Mouse (Mus musculus) midbrain, embryonic 10.5 days (tissue): Measurements from ENCODE around the gene Zfp280c. TPM values are rescaled to one million over a fixed set of nuclear protein-coding genes. Genes with fewer than 3 reads are reported as not detected.

ENCODE experiments used
- DNase-seq: peaks from one replicate; pipeline ENCODE4 v3.0.0-alpha.2; 2017; ENCODE audit warnings: low spot score
- H3K27ac ChIP-seq: fragments of 300-500 bp; sonication (generic); replicated peaks from 2 replicates; pipeline ENCODE4 v1.5.1; 2016; ENCODE audit warnings: mild to moderate bottlenecking
- H3K27me3 ChIP-seq: fragments of 300-500 bp; sonication (generic); 2 replicates; pipeline ENCODE4 v1.6.1; 2016; ENCODE audit warnings: low read depth, mild to moderate bottlenecking; ENCODE audit not compliant: poor library complexity, severe bottlenecking
- H3K36me3 ChIP-seq: fragments of 300-500 bp; sonication (generic); 2 replicates; pipeline ENCODE4 v1.6.1; 2016; ENCODE audit warnings: mild to moderate bottlenecking, moderate library complexity
- H3K4me1 ChIP-seq: fragments of 300-500 bp; sonication (generic); 2 replicates; pipeline ENCODE4 v1.6.1; 2016
- H3K4me3 ChIP-seq: fragments of 300-500 bp; sonication (generic); 2 replicates; pipeline ENCODE4 v1.5.1; 2016; ENCODE audit warnings: mild to moderate bottlenecking, moderate library complexity
- H3K9me3 ChIP-seq: fragments of 300-500 bp; sonication (generic); replicated peaks from 2 replicates; pipeline ENCODE4 v1.6.1; 2016; ENCODE audit warnings: mild to moderate bottlenecking
- WGBS: fragments of 180-500 bp; shearing (Covaris S2); methylation state at CpG from one replicate; pipeline ENCODE4 v1.1.7; 2016; 5-methylcytosine and 5-hydroxymethylcytosine counted together
- polyA plus RNA-seq: library from polyadenylated mRNA; unstranded; fragments of >200 nt; fragmentation: Nextera tagmentation; extraction: Ambion mirVana; gene quantifications from 2 replicates; pipeline ENCODE4 v1.2.1, GENCODE M21; 2016

Gene Zfp280c
- 19.1 and 19.2 TPM in 2 replicates for polyA plus RNA-seq

- Histone ChIP-seq H3K36me3 (peaks cover 26% of the 10 kb centered on the region), H3K4me3 (peak within 1 kb of the TSS; percentile 70), H3K27ac (peak within 1 kb of the TSS; percentile 93), H3K27me3 (no peaks in the 10 kb centered on the region), H3K4me1 (no peaks in the 10 kb centered on the region), H3K9me3 (no peaks in the 10 kb centered on the region; the same call in 1 of the 2 replicates)
- WGBS = 14% methylated on average over 45 of the region's 45 CpGs
- DNase-seq = peak; percentile 77
Measured at GRCm38 (mm10) chrX:48594099-48594760, at the start of gene Zfp280c. Gene Zfp280c, minus strand, starts transcription at chrX:48594504.

GRCm38 (mm10) chrX:48637032-48637431, 42.7 kb upstream of the Zfp280c start:
- no peak for DNase-seq
- Histone ChIP-seq H3K4me3 (no peak overlapping the region), H3K36me3 (peaks cover 21% of the 10 kb centered on the region), H3K27me3 (no peaks in the 10 kb centered on the region), H3K4me1 (no peaks in the 10 kb centered on the region), H3K9me3 (no peaks in the 10 kb centered on the region), H3K27ac (no peak overlapping the region)
- 62% methylated on average over 2 of the region's 2 CpGs for WGBS

GRCm38 (mm10) chrX:48624054-48624420, 29.7 kb upstream of the Zfp280c start:
- Histone ChIP-seq H3K27ac (peak overlapping the region; percentile 87), H3K9me3 (no peaks in the 10 kb centered on the region), H3K27me3 (no peaks in the 10 kb centered on the region), H3K4me3 (peak overlapping the region; percentile 68), H3K4me1 (peaks cover 4% of the 10 kb centered on the region; the same call in 1 of the 2 replicates), H3K36me3 (no peaks in the 10 kb centered on the region)
- 27% methylated on average over 9 of the region's 9 CpGs for WGBS
- no peak for DNase-seq

- DNase-seq = peak; percentile 80
- peak within 1 kb of the TSS; percentile 87 for H3K27ac ChIP-seq
- no peaks in the 10 kb centered on the region for H3K36me3 ChIP-seq
- no peaks in the 10 kb centered on the region for H3K27me3 ChIP-seq
- H3K4me1 ChIP-seq = peaks cover 4% of the 10 kb centered on the region; the same call in 1 of the 2 replicates
- WGBS = 21% methylated on average over 38 of the region's 38 CpGs
- no peaks in the 10 kb centered on the region for H3K9me3 ChIP-seq
- peak within 1 kb of the TSS; percentile 68 for H3K4me3 ChIP-seq
Measured at GRCm38 (mm10) chrX:48623379-48624053, 29.2 kb upstream of the Zfp280c start, which contains the start of gene Slc25a14. Gene Slc25a14, plus strand, starts transcription at chrX:48623413.

GRCm38 (mm10) chrX:48623049-48623378, 28.7 kb upstream of the Zfp280c start:
- no peak for DNase-seq
- WGBS = 16% methylated on average over 4 of the region's 4 CpGs

GRCm38 (mm10) chrX:48604872-48605271, 10.6 kb upstream of the Zfp280c start:
- 71% methylated on average over 2 of the region's 2 CpGs for WGBS
- H3K36me3 ChIP-seq = no peaks in the 10 kb centered on the region
- no peak for DNase-seq
- no peak overlapping the region for H3K4me3 ChIP-seq
- H3K27ac ChIP-seq = no peak overlapping the region
- no peaks in the 10 kb centered on the region; the same call in 1 of the 2 replicates for H3K27me3 ChIP-seq
- no peaks in the 10 kb centered on the region for H3K9me3 ChIP-seq
- H3K4me1 ChIP-seq = no peaks in the 10 kb centered on the region; the same call in 1 of the 2 replicates

More at GRCm38 (mm10) chrX:48623049-48623378, 28.7 kb upstream of the Zfp280c start:
- Histone ChIP-seq H3K36me3 (no peaks in the 10 kb centered on the region), H3K27ac (peak overlapping the region; percentile 87), H3K4me1 (peaks cover 4% of the 10 kb centered on the region; the same call in 1 of the 2 replicates), H3K9me3 (no peaks in the 10 kb centered on the region), H3K4me3 (peak overlapping the region; percentile 68), H3K27me3 (no peaks in the 10 kb centered on the region)

- WGBS = 90% methylated on average over 5 of the region's 5 CpGs
- H3K4me3 ChIP-seq = no peak overlapping the region
- no peaks in the 10 kb centered on the region for H3K27me3 ChIP-seq
- no peaks in the 10 kb centered on the region for H3K4me1 ChIP-seq
- H3K9me3 ChIP-seq = no peaks in the 10 kb centered on the region; the same call in 1 of the 2 replicates
- H3K36me3 ChIP-seq = no peaks in the 10 kb centered on the region; the same call in 1 of the 2 replicates
- no peak overlapping the region for H3K27ac ChIP-seq
- DNase-seq = no peak
Measured at GRCm38 (mm10) chrX:48596906-48597305, 2.6 kb upstream of the Zfp280c start.

GRCm38 (mm10) chrX:48596053-48596452, 1.7 kb upstream of the Zfp280c start:
- Histone ChIP-seq H3K27ac (no peak overlapping the region), H3K27me3 (no peaks in the 10 kb centered on the region), H3K9me3 (no peaks in the 10 kb centered on the region; the same call in 1 of the 2 replicates), H3K36me3 (peaks cover 8% of the 10 kb centered on the region), H3K4me3 (no peak overlapping the region), H3K4me1 (no peaks in the 10 kb centered on the region)
- no peak for DNase-seq
- WGBS = 90% methylated on average over 9 of the region's 9 CpGs

GRCm38 (mm10) chrX:48593721-48594098, 594 bp downstream of the Zfp280c start:
- WGBS = 20% methylated on average over 14 of the region's 15 CpGs
- no peak for DNase-seq
- H3K36me3 ChIP-seq = peaks cover 31% of the 10 kb centered on the region
- H3K4me3 ChIP-seq = peak overlapping the region; percentile 70
- H3K27me3 ChIP-seq = no peaks in the 10 kb centered on the region
- no peaks in the 10 kb centered on the region for H3K4me1 ChIP-seq
- H3K9me3 ChIP-seq = no peaks in the 10 kb centered on the region; the same call in 1 of the 2 replicates
- H3K27ac ChIP-seq = peak overlapping the region; percentile 93

- no peaks in the 10 kb centered on the region for H3K27me3 ChIP-seq
- no peak overlapping the region for H3K27ac ChIP-seq
- DNase-seq = no peak
- H3K9me3 ChIP-seq = no peaks in the 10 kb centered on the region
- H3K36me3 ChIP-seq = peaks cover 91% of the 10 kb centered on the region
- no peak overlapping the region for H3K4me3 ChIP-seq
- H3K4me1 ChIP-seq = no peaks in the 10 kb centered on the region
Measured at GRCm38 (mm10) chrX:48583332-48583731, 11.0 kb downstream of the Zfp280c start.

GRCm38 (mm10) chrX:48532175-48532574, 62.1 kb downstream of the Zfp280c start:
- Histone ChIP-seq H3K27me3 (no peaks in the 10 kb centered on the region), H3K27ac (no peak overlapping the region), H3K9me3 (no peaks in the 10 kb centered on the region), H3K4me3 (no peak overlapping the region), H3K36me3 (no peaks in the 10 kb centered on the region), H3K4me1 (no peaks in the 10 kb centered on the region)
- peak; percentile 58 for DNase-seq
- 36% methylated on average over 3 of the region's 3 CpGs for WGBS

- Histone ChIP-seq H3K36me3 (no peaks in the 10 kb centered on the region), H3K27ac (no peak overlapping the region), H3K27me3 (no peaks in the 10 kb centered on the region), H3K4me3 (no peak overlapping the region), H3K4me1 (no peaks in the 10 kb centered on the region), H3K9me3 (no peaks in the 10 kb centered on the region)
- WGBS = 72% methylated on average over 2 of the region's 3 CpGs
- no peak for DNase-seq
Measured at GRCm38 (mm10) chrX:48526435-48526834, 67.9 kb downstream of the Zfp280c start.

- Histone ChIP-seq H3K27ac (no peak overlapping the region), H3K27me3 (no peaks in the 10 kb centered on the region), H3K4me1 (no peaks in the 10 kb centered on the region), H3K9me3 (no peaks in the 10 kb centered on the region), H3K4me3 (no peak overlapping the region), H3K36me3 (no peaks in the 10 kb centered on the region)
- WGBS = 74% methylated on average over 8 of the region's 8 CpGs
- DNase-seq = no peak
Measured at GRCm38 (mm10) chrX:48525866-48526265, 68.4 kb downstream of the Zfp280c start.
